Mouse (Mus musculus) spleen, adult 2 months (tissue): ENCODE measurements around the gene Coro1b. TPM values are rescaled to one million over a fixed set of nuclear protein-coding genes. Genes with fewer than 3 reads are reported as not detected.

Experiments used
- DNase-seq, 2 experiments: peaks; one replicate each; pipeline versions ENCODE4 v3.0.0 to v3.0.0-alpha.2; 2012 to 2021; ENCODE audit warnings: low spot score in 2 of 2, low read depth in 1 of 2
- H3K27ac ChIP-seq: fragments of 200-500 bp; 2 replicates; pipeline ENCODE4 v1.5.1; 2012; ENCODE audit warnings: low read length, inconsistent platforms; ENCODE audit not compliant: insufficient read depth
- H3K27me3 ChIP-seq: fragments of 200-500 bp; 2 replicates; pipeline ENCODE4 v1.6.1; 2012; ENCODE audit warnings: mild to moderate bottlenecking, moderate library complexity, low read length, inconsistent platforms; ENCODE audit not compliant: control insufficient read depth, insufficient read depth
- H3K36me3 ChIP-seq: fragments of 200-500 bp; 2 replicates; pipeline ENCODE4 v1.6.1; 2012; ENCODE audit warnings: mild to moderate bottlenecking, low read length, inconsistent platforms; ENCODE audit not compliant: control insufficient read depth, insufficient read depth
- H3K4me1 ChIP-seq: fragments of 200-500 bp; 2 replicates; pipeline ENCODE4 v1.6.1; 2011; ENCODE audit warnings: inconsistent platforms; ENCODE audit not compliant: control insufficient read depth, insufficient read depth, insufficient read length
- H3K4me3 ChIP-seq: fragments of 200-500 bp; 2 replicates; pipeline ENCODE4 v1.5.1; 2011; ENCODE audit warnings: mild to moderate bottlenecking, inconsistent platforms; ENCODE audit not compliant: insufficient read depth, insufficient read length; ENCODE audit errors: extremely low read depth
- CTCF ChIP-seq: fragments of 200-500 bp; IDR thresholded peaks from 2 replicates; pipeline ENCODE4 v1.5.1; 2011; ENCODE audit warnings: mild to moderate bottlenecking, inconsistent platforms; ENCODE audit not compliant: insufficient read depth, insufficient read length, insufficient replicate concordance; ENCODE audit errors: extremely low read depth
- POLR2A ChIP-seq: fragments of 200-500 bp; IDR thresholded peaks from 2 replicates; pipeline ENCODE4 v1.6.1; 2011; ENCODE audit warnings: low read depth, low read length, inconsistent platforms
- WGBS: fragments of 180-500 bp; shearing (Covaris S2); methylation state at CpG from one replicate; pipeline ENCODE4 v1.1.7; 2018; 5-methylcytosine and 5-hydroxymethylcytosine counted together
- polyA plus RNA-seq: library from polyadenylated mRNA; depleted of rRNA; stranded (reverse); fragments of >200 nt; gene quantifications from 2 replicates; pipeline ENCODE4 v1.2.3, GENCODE M21; 2012

Coro1b gene
- polyA plus RNA-seq, 1 experiment = 386 TPM

DNA sequence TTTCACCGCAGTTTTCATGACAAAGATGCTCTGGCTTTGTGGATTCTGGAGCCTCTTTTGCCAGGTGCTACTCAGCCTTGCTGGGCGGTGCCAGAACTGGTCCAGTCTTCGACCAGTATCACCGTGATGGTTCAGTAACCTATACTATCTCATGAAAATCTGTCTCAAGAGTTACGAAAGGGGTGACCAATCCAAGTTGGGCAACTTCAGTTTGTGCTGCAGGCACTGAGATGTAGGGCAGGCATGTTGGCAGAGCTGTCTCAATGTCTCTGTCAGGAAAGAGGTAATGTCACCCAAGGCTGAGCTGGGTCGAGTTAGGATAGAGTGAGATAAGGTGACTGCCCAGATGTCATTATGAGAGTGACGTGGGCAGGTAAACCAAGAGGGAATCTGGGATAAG is 32.0 kb downstream of the Coro1b start:
- peaks cover 27% of the 10 kb centered on the region for H3K4me1 ChIP-seq
- TF ChIP-seq POLR2A (no peak), CTCF (no peak)
- no peak overlapping the region for H3K4me3 ChIP-seq
- DNase-seq = no peak
- peaks cover 33% of the 10 kb centered on the region for H3K36me3 ChIP-seq
- H3K27me3 ChIP-seq = no peaks in the 10 kb centered on the region
- no peak overlapping the region for H3K27ac ChIP-seq
- WGBS = 93% methylated on average over 7 of the region's 7 CpGs

- peaks cover 40% of the 10 kb centered on the region for H3K4me1 ChIP-seq
- peaks cover 39% of the 10 kb centered on the region for H3K36me3 ChIP-seq
- TF ChIP-seq POLR2A (no peak), CTCF (no peak)
- DNase-seq = peak; percentile 79 to 85
- H3K27me3 ChIP-seq = no peaks in the 10 kb centered on the region
- no peak overlapping the region for H3K4me3 ChIP-seq
- H3K27ac ChIP-seq = peak overlapping the region; percentile 50
- WGBS = 35% methylated on average over 3 of the region's 3 CpGs
These were observed 33.5 kb downstream of the Coro1b start for GRCm38 (mm10) chr19:4181892-4182291.

GRCm38 (mm10) chr19:4183689-4184088 is 35.3 kb downstream of the Coro1b start:
- Histone ChIP-seq H3K36me3 (peaks cover 47% of the 10 kb centered on the region), H3K4me1 (peaks cover 55% of the 10 kb centered on the region), H3K4me3 (no peak overlapping the region), H3K27me3 (no peaks in the 10 kb centered on the region), H3K27ac (peak overlapping the region; percentile 94; the same call in 1 of the 2 replicates)
- WGBS = 82% methylated on average over 2 of the region's 2 CpGs
- no peak for DNase-seq
- TF ChIP-seq CTCF (no peak), POLR2A (no peak)

- peak in 1 of 2 experiments; percentile 82 for DNase-seq
- H3K27me3 ChIP-seq = no peaks in the 10 kb centered on the region
- H3K27ac ChIP-seq = peak overlapping the region; percentile 94
- 9% methylated on average over 15 of the region's 15 CpGs for WGBS
- peaks cover 52% of the 10 kb centered on the region for H3K36me3 ChIP-seq
- TF ChIP-seq POLR2A = no peak; the same call in 1 of the 2 replicates
- peaks cover 59% of the 10 kb centered on the region for H3K4me1 ChIP-seq
- peak overlapping the region; percentile 12; the same call in 1 of the 2 replicates for H3K4me3 ChIP-seq
These were observed 36.9 kb downstream of the Coro1b start for GRCm38 (mm10) chr19:4184976-4185975.

GRCm38 (mm10) chr19:4187303-4187702 is 38.9 kb downstream of the Coro1b start:
- Histone ChIP-seq H3K36me3 (peaks cover 45% of the 10 kb centered on the region), H3K4me3 (peak overlapping the region; percentile 43; the same call in 1 of the 2 replicates), H3K27me3 (no peaks in the 10 kb centered on the region), H3K27ac (peak overlapping the region; percentile 94), H3K4me1 (peaks cover 55% of the 10 kb centered on the region)
- no peak for TF ChIP-seq POLR2A
- no peak for TF ChIP-seq CTCF
- WGBS = 12% methylated on average over 3 of the region's 3 CpGs
- DNase-seq = no peak

DNA sequence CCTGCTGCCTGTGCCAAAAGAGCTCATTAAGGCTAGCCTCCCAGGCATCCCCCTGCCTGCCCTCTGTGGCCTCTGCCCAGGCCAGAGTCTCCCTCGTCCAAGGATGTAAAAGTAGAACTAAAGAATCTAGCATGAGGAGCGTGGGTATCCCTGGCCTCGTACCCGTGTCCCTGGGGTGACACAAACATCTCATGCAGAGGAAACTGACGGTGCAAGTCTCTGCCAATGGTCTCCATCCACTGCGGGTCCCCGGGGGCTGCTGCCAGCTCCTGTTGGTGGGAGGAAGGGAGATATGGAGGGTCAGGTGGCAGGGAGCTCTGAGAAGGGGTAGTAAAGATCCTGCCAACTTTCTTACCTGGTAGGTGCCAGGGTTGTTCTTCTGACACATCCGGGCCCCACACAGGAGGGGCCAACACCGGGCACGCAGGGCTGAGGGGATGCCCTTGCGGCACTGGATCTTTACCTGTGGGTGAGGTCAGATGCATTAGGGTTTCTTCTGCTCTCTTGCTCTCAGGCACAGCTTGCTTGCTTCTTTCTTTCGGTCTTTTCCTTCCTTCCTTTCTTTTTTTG is 40.7 kb downstream of the Coro1b start:
- TF ChIP-seq CTCF = no peak
- TF ChIP-seq POLR2A = no peak
- Histone ChIP-seq H3K27ac (peak overlapping the region; percentile 98), H3K4me3 (peak overlapping the region; percentile 56), H3K36me3 (peaks cover 42% of the 10 kb centered on the region), H3K4me1 (peaks cover 52% of the 10 kb centered on the region), H3K27me3 (no peaks in the 10 kb centered on the region)
- 16% methylated on average over 12 of the region's 12 CpGs for WGBS
- no peak for DNase-seq

DNA sequence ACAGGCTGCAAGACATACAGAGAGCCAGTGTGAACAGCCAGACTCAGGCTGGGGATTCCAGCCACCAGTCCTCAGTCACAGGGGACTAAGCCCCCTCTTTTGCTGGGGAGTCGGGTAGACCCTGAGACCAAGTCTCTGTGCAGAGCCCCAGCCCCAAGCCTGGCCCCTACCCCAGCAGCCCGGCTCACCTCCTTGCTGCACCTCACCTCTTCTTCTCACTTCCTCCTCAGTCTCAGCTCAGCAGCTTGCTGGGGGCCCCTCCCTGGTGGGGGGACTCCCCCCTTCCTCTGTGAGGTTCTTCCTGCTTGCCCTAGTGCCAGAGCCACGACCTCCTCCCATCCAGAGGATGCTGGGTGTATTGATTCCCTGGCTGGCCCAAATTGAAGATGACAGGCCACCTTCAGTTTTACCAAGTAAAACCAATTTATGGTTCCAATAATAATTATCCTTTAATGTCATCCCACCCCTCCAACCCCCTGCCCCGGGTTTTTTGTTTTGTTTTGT is 42.5 kb downstream of the Coro1b start, which contains the start of gene Tbc1d10c:
Gene Tbc1d10c, minus strand, starts transcription at position 454 of the 504 bp plus-strand sequence.
- Histone ChIP-seq H3K27ac (peak within 1 kb of the TSS; percentile 98), H3K4me3 (peak within 1 kb of the TSS; percentile 89), H3K27me3 (no peaks in the 10 kb centered on the region), H3K4me1 (peaks cover 41% of the 10 kb centered on the region), H3K36me3 (peaks cover 51% of the 10 kb centered on the region)
- WGBS = under 1% methylated on average over 4 of the region's 4 CpGs
- TF ChIP-seq CTCF (no peak), POLR2A (peak; percentile 83)
- peak; percentile 76 to 92 for DNase-seq
